Mouse (Mus musculus): Measurements from ENCODE around the gene Dact3.

DNA sequence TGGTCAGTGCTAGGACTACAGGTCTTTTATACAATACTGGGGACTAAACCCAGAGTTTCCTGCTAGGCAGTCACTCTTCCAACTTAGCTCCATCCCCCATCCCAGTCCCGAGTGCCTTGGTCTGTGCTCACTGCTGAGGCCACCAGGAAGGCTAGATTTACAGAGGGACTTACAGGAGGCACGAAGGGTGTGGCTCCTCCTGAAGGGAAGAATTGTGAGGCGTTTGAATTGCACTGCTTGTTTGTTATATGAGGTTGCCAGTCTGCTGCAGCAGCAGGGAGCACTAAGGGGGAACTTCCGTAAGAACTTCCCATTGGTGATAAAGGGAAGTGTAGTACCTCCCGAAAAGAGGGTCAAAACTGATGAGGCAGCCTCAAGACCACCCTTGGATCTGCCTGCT, 5.5 kb downstream of the Dact3 start:
- TF ChIP-seq CTCF (IDR thresholded peaks at IDR 0.05; ENCODE audit: extremely low read depth, insufficient read depth, insufficient read length, insufficient replicate concordance): no peak
- TF ChIP-seq POLR2A (IDR thresholded peaks at IDR 0.05; ENCODE audit: low read depth, low read length): no peak

Measured in spleen, adult 2 months (tissue).